In the genomic region with DNA sequence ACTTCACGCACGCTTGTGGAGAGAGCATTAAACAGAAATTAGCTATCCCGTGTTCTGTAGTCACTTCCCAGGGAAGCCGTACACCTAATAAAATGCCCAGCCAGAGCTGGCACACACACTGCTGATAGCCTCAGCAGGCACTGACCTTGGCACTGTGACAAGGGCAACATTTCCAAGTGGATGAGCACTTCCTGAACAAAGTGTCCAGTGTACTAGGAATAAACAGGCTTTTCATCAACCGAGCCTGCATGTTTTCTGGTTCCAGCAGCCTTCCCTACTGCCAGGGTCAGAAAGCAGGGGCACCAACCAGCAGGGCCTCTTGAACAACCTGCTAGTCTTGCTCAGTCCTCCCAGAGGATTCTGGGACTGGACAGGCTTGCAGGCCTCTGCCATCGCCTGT, we compare ENCODE assay signal across 8 mouse cellular contexts.
DNase-seq lines count a peak whose midpoint lies in the region; ATAC-seq lines count a peak whose summit lies in the region.

No protein-coding gene starts in this region.

- peak; percentile 33 for DNase-seq in midbrain, embryonic 14.5 days
- no peak for DNase-seq in midbrain, embryonic 10.5 days (ENCODE audit: low spot score)
- peak; percentile 77 for DNase-seq in cerebellum, adult 11 months
- peak; percentile 61 for DNase-seq in heart, adult 8-10 months (ENCODE audit: low spot score)
- DNase-seq in layer of hippocampus, adult 8-10 months (ENCODE audit: low spot score in 2 of 2), result peak; percentile 53 to 56
- no peak for DNase-seq in natural killer cell, adult 2 months (ENCODE audit: low spot score in 2 of 2)
- DNase-seq in thymus, postnatal 0 days (ENCODE audit: low spot score), result no peak

- no peak overlapping the region for H3K4me2 ChIP-seq in midbrain, embryonic 14.5 days (ENCODE audit: low read length)
- no peak overlapping the region for H3K4me2 ChIP-seq in neural tube, embryonic 14.5 days (ENCODE audit: low read depth, low read length)

- no peaks in the 10 kb centered on the region for H3K4me1 ChIP-seq in midbrain, embryonic 14.5 days (ENCODE audit: control insufficient read depth, insufficient read depth, low read length)
- H3K4me1 ChIP-seq in midbrain, embryonic 10.5 days, result peaks cover 23% of the 10 kb centered on the region
- no peaks in the 10 kb centered on the region for H3K4me1 ChIP-seq in neural tube, embryonic 14.5 days (ENCODE audit: control insufficient read depth, insufficient read depth, low read length)

- no peak overlapping the region for H3K4me3 ChIP-seq in midbrain, embryonic 14.5 days (replicated peaks; ENCODE audit: low read depth, low read length)
- H3K4me3 ChIP-seq in midbrain, embryonic 10.5 days, result no peak overlapping the region
- H3K4me3 ChIP-seq in neural tube, embryonic 14.5 days (ENCODE audit: low read depth, low read length), result no peak overlapping the region

- H3K27ac ChIP-seq in midbrain, embryonic 14.5 days (replicated peaks; ENCODE audit: low read depth, low read length), result no peak overlapping the region
- no peak overlapping the region for H3K27ac ChIP-seq in midbrain, embryonic 10.5 days (replicated peaks)
- no peak overlapping the region for H3K27ac ChIP-seq in neural tube, embryonic 14.5 days (ENCODE audit: low read depth, low read length)

- no peaks in the 10 kb centered on the region for H3K27me3 ChIP-seq in midbrain, embryonic 14.5 days (ENCODE audit: control insufficient read depth, insufficient read depth, low read length)
- H3K27me3 ChIP-seq in midbrain, embryonic 10.5 days (ENCODE audit: low read depth, poor library complexity, severe bottlenecking), result peaks cover 75% of the 10 kb centered on the region
- no peaks in the 10 kb centered on the region for H3K27me3 ChIP-seq in neural tube, embryonic 14.5 days (ENCODE audit: control insufficient read depth, insufficient read depth, low read length)

- H3K9me3 ChIP-seq in midbrain, embryonic 14.5 days (ENCODE audit: control insufficient read depth, low read length), result no peaks in the 10 kb centered on the region
- no peaks in the 10 kb centered on the region for H3K9me3 ChIP-seq in midbrain, embryonic 10.5 days (replicated peaks)
- no peaks in the 10 kb centered on the region for H3K9me3 ChIP-seq in neural tube, embryonic 14.5 days (ENCODE audit: control insufficient read depth, low read length)

- ATAC-seq in midbrain, embryonic 14.5 days (ENCODE audit: low FRiP score, low TSS enrichment), result no peak
- ATAC-seq in neural tube, embryonic 14.5 days (ENCODE audit: low read depth), result peak; percentile 55; the same call in 1 of the 2 replicates

- WGBS in midbrain, embryonic 14.5 days, result 75% methylated on average over 6 of the region's 6 CpGs
- 87% methylated on average over 6 of the region's 6 CpGs for WGBS in midbrain, embryonic 10.5 days
- 37% methylated on average over 6 of the region's 6 CpGs for WGBS in neural tube, embryonic 14.5 days

- H3K36me3 ChIP-seq in midbrain, embryonic 14.5 days (ENCODE audit: control insufficient read depth, insufficient read depth, low read length), result no peaks in the 10 kb centered on the region
- no peaks in the 10 kb centered on the region for H3K36me3 ChIP-seq in midbrain, embryonic 10.5 days
- H3K36me3 ChIP-seq in neural tube, embryonic 14.5 days (ENCODE audit: control insufficient read depth, insufficient read depth, low read length), result no peaks in the 10 kb centered on the region

- peak overlapping the region; percentile 12; the same call in 1 of the 2 replicates for H3K9ac ChIP-seq in midbrain, embryonic 14.5 days (replicated peaks; ENCODE audit: low read length)
- H3K9ac ChIP-seq in neural tube, embryonic 14.5 days (replicated peaks; ENCODE audit: low read depth, low read length), result no peak overlapping the region

Comparison
In these comparisons a context has a peak if more than half of its experiments do, and no peak if none do; other contexts are left out.
1. DNase-seq: peak in midbrain, embryonic 14.5 days (single experiment), cerebellum, adult 11 months (single experiment), heart, adult 8-10 months (single experiment) and layer of hippocampus, adult 8-10 months (2 of 2); none in midbrain, embryonic 10.5 days (single experiment), natural killer cell, adult 2 months (0 of 2) and thymus, postnatal 0 days (single experiment).